Mouse (Mus musculus): Measurements from ENCODE around the gene Mvp.

The Mvp gene

DNA sequence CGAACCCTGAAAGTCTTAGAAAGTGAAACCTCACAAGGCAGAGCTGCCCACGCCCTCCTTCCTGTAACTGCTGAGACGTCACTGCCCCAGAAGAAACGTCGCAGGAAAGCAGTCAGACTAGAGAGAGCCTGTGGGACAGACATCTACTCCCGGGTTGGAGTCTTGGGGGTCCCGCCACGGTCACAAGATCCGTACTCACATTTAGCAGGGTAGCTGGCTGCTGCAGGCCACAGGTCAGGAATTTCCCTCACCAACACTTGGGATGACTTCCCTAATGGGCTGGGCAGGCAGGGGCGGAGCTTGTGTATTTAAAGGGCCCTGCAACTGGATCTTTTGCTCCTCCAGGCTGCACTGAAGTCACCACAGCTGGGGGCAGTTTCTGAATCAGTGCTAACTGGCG, at the start of gene Mvp:
TSS of gene Mvp (minus strand) at position 302 of the 400 bp plus-strand sequence.
- peak; percentile 76 for DNase-seq (ENCODE audit: low spot score)

DNA sequence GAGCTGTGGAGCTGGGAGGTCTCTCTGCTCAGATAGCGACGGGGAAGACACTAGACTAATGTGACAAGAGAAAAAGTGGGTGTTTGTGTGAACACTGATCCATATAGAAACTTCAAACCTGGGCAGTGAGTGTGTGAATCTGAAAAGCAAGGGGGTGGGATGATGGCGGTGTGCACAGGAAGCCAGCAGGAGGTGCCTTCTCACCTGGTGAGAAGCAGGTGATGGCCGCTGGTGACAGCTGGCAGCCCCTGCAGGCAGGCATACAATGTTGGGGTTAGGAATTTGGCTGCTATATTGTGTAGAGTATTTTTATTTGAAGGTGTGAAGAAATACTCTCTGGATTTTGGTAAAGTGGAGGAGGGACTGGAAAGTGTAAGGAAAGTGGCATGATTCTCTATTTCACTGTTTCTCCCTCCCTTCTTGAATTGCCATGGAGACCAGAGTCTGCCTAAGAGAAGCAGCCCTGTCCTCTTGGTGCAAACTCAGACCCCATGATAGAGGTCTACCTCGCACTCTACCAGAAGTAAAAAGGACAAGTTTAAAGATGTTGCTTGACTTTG, 40.7 kb upstream of the Mvp start:
- DNase-seq (ENCODE audit: low spot score) = no peak

DNA sequence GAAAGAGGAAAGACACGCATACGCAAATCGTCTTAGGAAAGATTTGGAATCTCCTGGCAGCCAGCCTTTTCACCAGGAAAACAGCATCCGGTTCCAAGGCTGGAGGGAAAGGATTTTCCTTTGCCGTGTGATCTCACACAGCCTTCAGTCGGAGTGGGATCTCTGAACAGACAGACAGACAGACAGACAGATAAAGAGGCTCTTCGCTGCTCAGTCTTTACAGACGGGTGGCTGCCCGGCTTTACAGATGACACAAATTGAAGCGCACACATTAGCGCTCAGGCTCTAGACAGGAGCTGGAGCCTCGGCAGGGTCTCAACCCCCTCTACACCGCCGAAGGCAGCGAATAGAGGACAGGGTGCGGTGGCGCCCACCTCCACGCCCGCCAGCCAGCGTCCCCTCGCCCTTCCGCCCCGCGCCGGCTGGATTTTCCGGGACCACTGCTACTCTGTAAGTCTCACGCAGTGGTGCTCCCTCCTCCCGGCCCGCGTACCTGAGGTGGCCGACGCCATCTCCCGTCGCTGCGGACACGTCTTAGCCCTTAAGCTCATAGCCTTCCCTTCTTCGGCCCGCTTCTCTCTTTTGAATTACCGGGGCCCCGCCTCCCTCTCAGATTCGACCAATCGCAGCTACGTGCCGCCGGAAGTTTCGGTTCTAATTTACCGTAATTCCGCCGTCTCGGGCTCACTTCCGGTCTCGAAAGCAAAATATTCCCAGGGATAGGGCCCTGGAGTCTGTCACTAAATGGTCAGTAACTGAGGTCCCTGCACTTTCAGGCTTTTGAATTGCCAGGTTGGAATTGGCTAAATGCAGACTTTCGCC, 27.6 kb upstream of the Mvp start, which contains the start of gene Kif22:
TSS of gene Kif22 (minus strand) at position 621 of the 822 bp plus-strand sequence.
- peak; percentile 94 for DNase-seq (ENCODE audit: low spot score)

DNA sequence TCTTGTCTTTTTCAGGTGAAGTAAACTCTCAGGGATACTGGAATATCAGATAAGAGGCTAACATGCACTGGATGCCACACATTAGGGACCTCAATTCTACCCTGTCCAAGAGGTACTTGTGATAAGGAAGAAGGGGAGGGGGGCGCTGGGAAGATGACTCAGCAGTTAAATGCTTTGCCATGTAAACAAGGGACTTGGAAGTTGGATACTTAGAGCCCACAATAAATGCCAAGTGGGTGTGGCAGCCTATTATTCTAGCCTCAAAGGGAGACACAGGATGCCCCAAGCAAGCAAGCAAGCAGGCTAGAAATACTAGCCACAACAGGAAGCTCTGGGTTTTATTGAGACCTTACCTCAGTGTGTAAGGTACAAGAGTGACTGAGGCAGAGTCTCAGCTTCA, 16.8 kb upstream of the Mvp start:
- DNase-seq (ENCODE audit: low spot score) = no peak

DNA sequence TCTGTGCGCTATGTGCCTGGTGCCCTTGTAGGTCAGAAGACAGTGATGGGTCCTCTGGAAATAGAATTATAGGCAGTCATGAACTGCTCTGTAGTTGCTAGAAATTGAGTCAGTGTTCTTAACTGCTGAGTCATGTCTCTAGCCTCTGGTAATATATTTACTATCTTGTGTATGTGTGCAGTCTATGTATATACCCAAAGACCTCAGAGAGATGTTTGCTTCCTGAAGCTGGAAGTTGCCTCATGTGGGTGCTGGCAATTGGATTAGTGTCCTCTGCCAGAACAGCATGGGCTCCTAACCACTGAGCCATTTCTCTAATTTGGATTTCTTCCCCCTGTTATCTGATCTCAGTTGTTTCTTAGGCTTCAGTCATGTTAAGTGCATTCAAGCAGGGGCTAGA, 15.8 kb upstream of the Mvp start:
- DNase-seq (ENCODE audit: low spot score) = no peak

DNA sequence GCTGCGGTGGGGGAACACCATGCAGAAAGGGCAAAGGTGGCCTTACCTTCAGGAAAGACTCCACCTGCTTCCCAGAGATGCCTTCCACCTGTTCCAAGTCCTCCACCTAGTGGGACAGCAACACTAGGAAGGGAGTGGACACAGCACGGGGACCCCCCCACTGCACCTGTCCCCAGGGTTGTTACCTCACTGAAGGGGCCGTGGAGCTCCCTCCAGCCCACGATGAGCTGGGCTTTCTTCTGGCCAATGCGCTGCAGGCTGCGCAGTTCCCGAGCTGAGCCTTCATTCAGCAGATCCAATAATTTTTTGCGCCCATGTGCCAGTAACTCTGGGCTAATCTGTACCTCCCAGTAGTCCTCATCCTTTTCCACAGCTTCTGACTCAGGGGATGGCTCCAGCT, 13.5 kb upstream of the Mvp start:
- DNase-seq (ENCODE audit: low spot score) = no peak

DNA sequence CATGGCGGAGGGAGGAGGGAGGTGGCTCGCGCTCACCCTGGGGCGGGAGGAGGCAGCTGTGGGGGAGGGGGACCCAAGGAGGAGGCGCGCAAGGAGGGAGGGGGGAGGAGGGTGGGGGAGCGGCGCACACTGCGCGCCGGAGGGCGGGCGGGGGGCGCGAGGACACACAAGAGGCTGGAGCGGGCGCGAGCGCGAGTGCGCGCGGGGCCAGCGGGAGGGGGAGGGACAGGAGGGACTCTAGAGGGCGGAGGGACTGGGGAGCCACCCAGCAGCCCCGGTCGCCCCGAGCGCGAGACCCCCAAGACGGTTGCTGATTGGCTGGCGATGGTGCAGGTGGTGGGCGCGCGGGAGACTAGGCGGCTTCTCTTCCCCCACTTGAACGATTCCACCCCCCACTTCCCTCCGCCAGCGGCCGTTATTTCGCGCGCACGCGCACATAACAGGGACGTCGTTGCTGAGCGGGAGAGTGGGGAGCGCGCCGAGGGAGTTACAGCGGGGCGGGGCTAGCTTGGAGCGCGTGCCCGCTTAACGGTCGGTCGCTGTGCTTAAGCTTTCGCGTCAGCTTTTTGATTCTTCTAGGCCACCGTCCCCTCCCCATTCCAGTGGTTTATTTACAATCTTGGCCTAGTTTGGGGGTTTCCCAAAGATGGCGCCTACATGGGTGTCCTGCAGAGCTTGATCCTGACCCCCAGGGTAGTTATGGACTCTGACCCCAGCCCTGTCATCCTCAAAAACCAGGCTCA, 12.7 kb upstream of the Mvp start, which contains the start of gene Maz:
TSS of gene Maz (minus strand) at position 54 of the 743 bp plus-strand sequence.
- peak; percentile 99 for DNase-seq (ENCODE audit: low spot score)

DNA sequence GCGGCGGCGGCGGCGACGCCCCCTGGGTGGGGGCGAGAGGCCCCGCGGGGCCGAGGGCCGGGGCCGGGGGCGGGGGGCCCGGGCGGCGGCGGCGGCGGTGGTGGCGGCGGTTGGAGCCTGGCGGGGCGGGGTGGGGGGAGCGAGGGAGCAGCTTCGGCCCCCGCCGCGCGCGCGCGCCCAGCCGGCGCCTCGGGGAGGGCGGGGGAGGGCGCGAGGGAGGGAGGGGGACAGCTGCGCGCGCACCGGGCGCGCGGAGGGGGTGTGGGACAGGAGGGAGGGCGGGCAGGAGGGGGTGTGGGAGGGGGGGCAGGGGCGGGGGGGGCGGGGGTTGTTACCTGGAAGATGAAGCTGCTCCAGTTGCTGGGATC, 12.2 kb upstream of the Mvp start:
- DNase-seq (ENCODE audit: low spot score) = peak; percentile 95

DNA sequence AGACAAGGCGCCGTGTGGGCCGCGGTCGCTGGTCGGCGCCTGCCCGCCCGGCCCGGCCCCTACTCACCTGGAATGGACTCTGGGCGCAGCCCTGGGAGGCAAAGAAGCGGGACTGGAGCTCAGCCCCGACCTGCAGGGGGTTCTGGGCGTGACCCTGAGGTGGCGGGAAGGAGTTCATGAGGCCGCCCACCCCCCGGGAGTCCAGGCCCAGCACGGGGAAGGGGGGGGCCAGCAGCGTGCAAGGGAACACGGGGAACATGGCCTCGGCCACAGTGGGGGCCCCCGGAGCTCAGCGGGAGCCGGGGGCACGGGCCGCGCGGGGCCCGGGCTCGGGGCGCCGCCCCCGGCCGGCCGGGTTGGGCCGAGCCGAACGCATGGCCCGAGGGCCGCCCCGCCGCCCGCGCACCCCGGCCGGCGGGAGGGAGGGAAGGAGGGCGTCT, 11.8 kb upstream of the Mvp start:
- DNase-seq (ENCODE audit: low spot score) = peak; percentile 83

DNA sequence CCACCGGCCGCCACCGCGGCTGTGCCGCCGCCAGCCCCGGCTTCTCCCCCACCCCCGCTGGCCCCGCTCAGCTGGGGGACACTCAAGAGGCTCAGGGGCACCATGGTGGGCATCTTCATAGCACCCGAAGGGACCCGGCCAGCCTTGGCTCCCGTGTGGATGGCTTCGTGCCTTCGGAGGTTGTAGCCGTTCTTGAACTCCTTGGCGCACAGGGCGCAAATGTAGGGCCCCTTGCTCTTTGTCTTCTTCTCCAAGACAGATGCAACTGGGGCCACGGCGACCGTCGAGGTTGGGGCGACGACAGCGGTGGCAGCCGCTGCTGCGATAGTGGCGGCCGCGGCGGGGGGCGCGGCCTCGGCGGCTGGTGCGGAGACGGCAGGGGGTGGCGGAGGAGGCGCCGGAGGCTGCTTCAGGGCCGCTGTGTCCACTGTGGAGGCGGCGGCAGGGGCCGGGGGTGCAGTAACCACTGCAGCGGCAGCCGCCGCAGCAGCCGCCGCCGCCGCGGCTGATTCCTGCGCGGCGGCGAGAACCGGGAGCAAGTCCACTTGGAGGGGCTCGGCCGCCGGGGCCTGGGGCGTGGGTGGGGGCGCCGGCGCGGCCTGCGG, 11.2 kb upstream of the Mvp start:
- DNase-seq (ENCODE audit: low spot score) = peak; percentile 81

DNA sequence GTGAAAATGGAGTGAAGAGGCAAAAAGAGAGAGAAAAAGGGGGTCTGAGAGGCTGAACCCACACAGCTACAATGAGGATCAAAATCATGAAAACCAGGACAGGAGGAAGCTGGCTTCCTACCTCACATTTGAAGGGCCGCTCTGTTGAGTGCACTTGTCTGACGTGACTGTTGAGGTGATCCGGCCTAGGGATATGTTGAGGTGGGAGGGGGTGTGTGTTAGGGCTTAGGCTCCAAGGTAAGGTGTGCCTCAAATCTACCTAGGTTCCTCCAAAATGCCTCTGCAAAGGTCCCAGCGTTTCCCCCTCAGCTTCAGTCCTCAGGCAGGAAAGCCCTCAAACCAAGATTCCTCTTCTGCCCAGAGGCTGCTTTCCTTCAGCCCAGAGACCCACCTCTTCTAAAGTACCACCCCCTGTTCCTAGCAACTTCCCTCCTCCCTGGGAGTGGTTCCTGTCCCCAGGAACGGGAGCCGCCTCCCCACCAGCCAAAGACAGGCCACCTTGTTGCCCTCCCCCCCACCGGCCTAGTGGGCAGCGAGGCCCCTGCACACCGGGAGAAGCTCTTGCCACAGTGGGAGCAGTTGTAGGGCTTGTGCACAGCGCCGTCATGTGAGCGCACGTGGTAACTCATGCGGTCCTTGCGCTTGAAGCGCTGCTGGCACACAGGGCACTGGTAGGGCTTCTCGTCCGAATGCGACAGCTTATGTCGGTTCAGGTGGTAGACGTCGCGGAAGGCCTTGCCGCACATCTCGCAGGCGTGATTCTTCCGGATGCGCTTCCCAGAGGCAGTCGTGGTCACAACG, 10.5 kb upstream of the Mvp start:
- peak; percentile 83 for DNase-seq (ENCODE audit: low spot score)

DNA sequence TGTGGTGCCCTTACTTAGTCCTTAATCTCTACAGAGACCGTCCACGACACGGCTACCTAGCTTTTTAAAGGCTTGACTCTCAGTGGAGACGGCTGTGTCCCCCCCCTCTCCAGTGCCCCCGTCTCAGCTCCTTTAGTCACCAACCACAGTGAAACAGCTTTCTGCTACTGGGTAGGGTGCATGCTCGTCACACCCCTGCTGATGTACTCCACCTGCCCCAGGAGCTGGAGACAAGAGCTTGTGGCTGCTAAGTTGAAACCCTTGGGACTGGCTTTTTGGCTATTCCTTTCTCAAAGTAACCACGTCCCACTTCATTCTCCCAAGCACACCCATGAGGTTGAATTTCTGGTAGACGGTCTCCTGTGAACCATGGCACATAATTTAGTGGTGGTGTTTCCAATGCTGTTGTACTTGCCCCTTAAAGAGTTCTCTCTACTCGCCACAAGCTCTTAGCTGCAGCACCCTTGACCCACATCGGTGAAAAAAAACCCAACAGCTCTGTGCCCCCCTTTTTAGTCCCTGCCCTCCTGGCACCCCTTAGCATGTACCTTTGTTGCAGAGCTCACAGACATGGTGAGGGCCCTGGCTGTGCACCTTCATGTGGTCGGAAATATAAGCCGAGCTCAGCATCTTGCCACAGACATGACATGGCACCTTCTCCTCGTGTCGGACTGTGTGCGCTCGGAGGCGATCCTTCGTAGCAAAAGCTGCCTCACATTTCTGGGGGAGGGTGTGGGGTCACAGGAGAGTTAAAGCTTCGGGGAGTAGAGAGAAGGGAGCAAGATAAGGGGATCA, 9.7 kb upstream of the Mvp start:
- no peak for DNase-seq (ENCODE audit: low spot score)

DNA sequence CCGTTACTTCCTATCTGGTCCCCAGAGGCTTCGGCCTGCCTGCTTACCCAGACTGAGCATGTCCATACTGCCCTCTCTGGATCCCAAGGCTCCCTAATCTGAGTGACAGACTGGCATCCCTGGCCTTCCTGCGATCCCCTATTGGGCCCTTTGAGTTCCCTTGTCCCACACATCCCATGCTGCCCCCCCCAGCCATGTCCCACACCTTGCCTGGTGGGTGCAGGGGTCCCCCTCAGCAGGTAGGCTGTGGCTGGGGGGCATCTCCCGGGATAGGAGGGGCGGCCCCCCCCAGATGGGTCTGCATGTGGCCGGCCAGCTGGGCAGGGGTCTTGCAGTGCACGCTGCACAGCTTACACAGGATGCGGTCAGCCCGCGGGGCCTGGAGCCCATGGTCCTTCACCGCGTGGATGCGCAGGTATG, 8.9 kb upstream of the Mvp start:
- no peak for DNase-seq (ENCODE audit: low spot score)

DNA sequence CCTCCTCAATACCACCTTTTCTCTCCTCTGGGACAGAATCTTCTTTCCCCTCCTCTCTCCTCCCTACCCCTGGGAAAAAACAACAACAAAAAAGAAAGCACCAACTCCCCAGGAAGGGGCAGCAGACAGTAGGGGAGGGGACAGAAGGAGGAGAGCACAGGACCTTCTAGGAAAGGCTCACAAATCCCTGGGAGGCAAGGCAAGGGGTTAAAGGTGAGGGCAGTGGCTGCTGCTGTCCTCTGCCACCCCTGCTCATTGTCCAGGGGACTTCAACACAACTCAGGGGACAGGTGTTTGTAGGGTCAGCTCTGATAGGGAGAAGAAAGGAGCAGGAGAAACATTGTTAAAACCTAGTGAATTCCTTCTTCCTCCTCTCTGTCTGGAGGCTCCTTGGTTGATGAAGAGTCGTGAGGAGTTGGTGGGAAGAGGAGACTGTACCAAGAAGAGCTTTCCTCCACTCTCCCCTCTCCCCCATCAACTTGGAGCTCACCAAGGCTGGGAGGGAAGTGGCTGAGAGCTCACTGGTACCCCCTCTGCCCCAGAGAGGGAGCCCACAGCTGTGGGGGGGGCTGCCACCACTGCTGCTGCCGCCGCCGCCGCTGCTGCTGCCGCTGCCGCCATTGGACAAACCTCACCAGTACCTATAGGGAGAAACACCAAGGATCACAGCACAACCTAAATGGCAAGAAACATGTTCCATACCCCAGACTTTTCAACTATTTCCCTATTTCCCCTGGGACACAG, 8.3 kb upstream of the Mvp start:
- DNase-seq (ENCODE audit: low spot score) = no peak

DNA sequence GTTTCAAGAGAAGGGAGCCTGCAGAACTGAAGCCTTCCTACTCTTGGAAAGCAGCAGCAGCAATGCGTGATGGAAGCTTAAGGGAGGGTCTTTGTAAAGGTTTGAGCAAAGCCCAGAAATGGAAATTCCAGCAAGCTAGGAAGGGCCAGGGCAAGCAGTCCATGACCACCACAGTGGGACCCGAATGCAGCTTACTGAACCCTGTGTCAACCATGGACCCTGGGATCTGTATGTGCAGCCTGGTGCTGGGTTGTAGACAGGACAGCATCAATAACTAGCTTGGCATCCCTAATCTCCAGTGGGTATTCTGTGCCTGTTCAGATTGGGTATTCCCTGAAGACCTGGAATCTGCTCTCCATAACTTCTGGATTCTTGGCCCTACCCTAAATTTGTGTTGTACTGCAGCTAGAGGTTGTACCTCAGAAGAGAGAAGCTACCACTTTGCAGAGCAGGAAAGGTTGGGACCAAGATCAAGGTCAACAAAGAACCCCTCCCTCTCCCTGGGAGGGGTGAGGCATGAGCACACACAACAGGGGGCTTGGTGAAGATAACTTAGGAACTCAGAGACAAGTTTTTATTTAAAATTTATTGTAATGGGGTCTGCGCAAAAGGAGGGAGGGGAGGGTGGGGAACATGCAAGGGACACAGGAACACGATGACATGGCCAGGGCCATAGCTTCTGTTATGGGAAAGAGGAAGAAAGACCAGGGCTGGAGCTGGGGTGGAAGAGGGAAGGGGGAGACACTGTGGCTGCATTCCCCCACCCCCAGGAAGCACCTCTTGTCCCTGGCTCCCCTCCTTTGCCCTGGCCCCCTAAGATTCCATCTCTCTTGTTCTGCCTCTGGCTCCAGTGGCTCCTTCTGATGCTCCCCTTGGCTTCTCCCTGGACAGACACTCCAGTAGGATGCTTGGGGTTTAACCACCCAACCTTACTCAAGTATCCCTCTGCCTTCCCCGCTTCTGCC, 7.4 kb upstream of the Mvp start:
- DNase-seq (ENCODE audit: low spot score) = no peak

DNA sequence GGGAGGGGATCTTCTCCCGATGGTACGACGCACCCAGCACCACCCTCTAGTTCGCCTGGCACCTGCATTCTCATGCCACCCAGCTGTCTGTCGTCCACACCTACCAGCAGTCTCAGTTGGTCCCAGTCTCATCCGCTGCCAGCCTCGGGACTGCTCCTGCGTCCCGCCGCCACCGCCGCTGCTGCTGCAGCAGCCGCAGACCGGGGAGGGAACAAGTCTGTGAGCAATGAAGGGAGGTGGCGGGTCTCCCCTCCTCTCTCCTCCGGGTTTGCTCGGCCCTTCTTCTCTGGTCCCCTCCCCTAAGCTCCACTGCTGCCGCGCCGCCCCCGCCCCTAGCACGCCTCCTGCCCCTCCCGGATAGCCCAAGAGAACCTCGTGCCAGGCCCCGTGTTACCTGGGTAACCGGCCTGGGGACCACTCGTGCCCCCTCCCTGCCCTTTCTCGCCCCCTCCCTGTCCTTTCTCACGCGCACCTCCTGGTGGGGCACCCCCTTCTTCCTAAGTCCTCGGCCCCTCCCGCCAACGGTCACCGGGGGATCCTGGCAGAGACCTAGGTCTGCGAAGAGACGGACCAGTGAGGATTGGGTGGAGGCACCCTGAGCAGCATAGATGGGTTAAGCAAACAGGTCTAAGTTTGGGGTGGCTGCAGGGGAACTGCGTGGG, 6.6 kb upstream of the Mvp start, which contains the start of the genes Gm42742 and Prrt2:
TSS of gene Gm42742 (minus strand) at position 197 of the 662 bp plus-strand sequence.
TSS of gene Prrt2 (minus strand) at position 311 of the 662 bp plus-strand sequence.
- peak; percentile 76 for DNase-seq (ENCODE audit: low spot score)

DNA sequence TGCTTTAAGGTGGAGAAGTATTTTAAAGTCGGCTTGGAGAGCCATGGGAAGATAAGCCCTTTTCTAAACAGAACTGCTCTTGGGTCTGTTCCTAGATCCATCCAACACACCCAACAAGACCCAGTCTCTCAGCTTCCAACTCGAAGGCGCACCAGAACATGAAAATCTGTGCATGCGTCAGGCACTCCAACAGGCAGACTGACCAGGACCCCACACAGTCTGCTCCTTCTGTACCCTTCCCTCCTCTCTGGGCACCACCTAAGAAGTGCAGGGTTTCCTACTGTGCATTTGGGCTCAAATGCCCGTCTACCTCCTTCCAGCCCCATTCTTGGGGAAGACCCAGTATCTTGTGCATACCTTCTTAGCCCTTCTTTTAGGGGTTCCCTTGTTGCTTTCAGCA, 6.1 kb upstream of the Mvp start:
- no peak for DNase-seq (ENCODE audit: low spot score)

DNA sequence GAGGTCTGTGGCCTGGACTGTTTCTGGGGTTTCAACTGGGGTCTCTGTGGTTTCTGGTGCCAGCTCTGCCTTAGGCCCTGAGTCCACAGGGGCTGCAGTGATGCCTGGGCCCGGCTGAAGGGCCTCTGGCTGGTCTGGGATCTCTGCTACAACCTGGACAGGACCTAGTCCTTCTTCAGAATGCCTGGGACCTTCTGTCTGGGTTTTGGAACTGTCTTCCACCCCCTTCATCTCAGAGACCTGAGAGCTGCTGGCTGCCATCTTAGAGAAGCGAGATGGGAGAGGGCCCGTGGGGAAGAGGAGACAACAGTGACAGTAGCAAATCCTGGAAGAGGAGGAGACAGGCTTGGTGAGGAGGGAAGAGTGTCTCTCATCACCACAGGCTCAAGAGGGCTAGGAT, 5.6 kb upstream of the Mvp start:
- no peak for DNase-seq (ENCODE audit: low spot score)

Measured in testis, postnatal 10 days (tissue).